26 mouse cellular contexts compared by ENCODE assay signal in genomic region chr13:3594311-3594710, GRCm38 (mm10). TPM values are rescaled to one million over a fixed set of nuclear protein-coding genes. Genes with fewer than 3 reads are reported as not detected.
DNase-seq lines count a peak whose midpoint lies in the region; ATAC-seq lines count a peak whose summit lies in the region.
"Had no signal": no experiment of that assay in that cellular context is flagged by ENCODE, and none has a peak within 500 bp of the region (broad histone marks: within the 10 kb centered on the region; RNA-seq: fewer than 3 reads in every experiment).

No protein-coding gene starts in this region.

- WGBS in kidney, embryonic 14.5 days: 89% methylated on average over 1 of the region's 1 CpGs

- H3K9me3 ChIP-seq in kidney, embryonic 14.5 days (ENCODE audit: control insufficient read depth, low read length): no peaks in the 10 kb centered on the region
- H3K9me3 ChIP-seq: embryonic facial prominence, embryonic 12.5 days; embryonic facial prominence, embryonic 15.5 days; forebrain, embryonic 12.5 days; forebrain, embryonic 15.5 days; G1E; heart, embryonic 10.5 days; heart, embryonic 13.5 days had no signal

- H3K4me1 ChIP-seq in kidney, embryonic 14.5 days (ENCODE audit: control insufficient read depth, insufficient read depth, low read length): no peaks in the 10 kb centered on the region
- H3K4me1 ChIP-seq: embryonic facial prominence, embryonic 12.5 days; embryonic facial prominence, embryonic 15.5 days; forebrain, embryonic 12.5 days; forebrain, embryonic 15.5 days; heart, embryonic 10.5 days; heart, embryonic 13.5 days had no signal

- peaks cover 54% of the 10 kb centered on the region for H3K36me3 ChIP-seq in kidney, embryonic 14.5 days (ENCODE audit: control insufficient read depth, insufficient read depth, low read length)

- H3K27ac ChIP-seq in kidney, embryonic 14.5 days (ENCODE audit: low read depth, low read length): no peak overlapping the region
- H3K27ac ChIP-seq: embryonic facial prominence, embryonic 12.5 days; embryonic facial prominence, embryonic 15.5 days; forebrain, embryonic 12.5 days; forebrain, embryonic 15.5 days; heart, embryonic 10.5 days; heart, embryonic 13.5 days; hindbrain, embryonic 14.5 days had no signal

- no peak overlapping the region for H3K9ac ChIP-seq in kidney, embryonic 14.5 days (ENCODE audit: low read depth, low read length)
- H3K9ac ChIP-seq: embryonic facial prominence, embryonic 12.5 days; embryonic facial prominence, embryonic 15.5 days; forebrain, embryonic 12.5 days; forebrain, embryonic 15.5 days; heart, embryonic 13.5 days; hindbrain, embryonic 14.5 days had no signal

- H3K4me2 ChIP-seq in kidney, embryonic 14.5 days (replicated peaks; ENCODE audit: low read depth, low read length): no peak overlapping the region
- H3K4me2 ChIP-seq: embryonic facial prominence, embryonic 12.5 days; embryonic facial prominence, embryonic 15.5 days; forebrain, embryonic 12.5 days; forebrain, embryonic 15.5 days; heart, embryonic 13.5 days; hindbrain, embryonic 14.5 days had no signal

- no peak for ATAC-seq in kidney, embryonic 14.5 days (ENCODE audit: low FRiP score, low TSS enrichment)
- ATAC-seq: forebrain, embryonic 15.5 days; Patski had no signal

- peak; percentile 23 for DNase-seq in kidney, adult 11 months
- DNase-seq in kidney, adult 8-10 months: peak; percentile 60 to 72
- DNase-seq in kidney, postnatal 14 days: peak; percentile 67
- peak; percentile 10 to 29 for DNase-seq in kidney, postnatal 4 days
- no peak for DNase-seq in lung, adult 18-20 months
- no peak for DNase-seq in neural tube, embryonic 10.5 days (ENCODE audit: extremely low spot score, low spot score)
- DNase-seq: adrenal gland, postnatal 10 days; adrenal gland, postnatal 36 days; cerebellum, adult 2 months; cerebellum, adult 9-11 months; cerebellum, postnatal 25 days; gastrocnemius, postnatal 25 days; heart, adult 18-20 months; heart, postnatal 14 days; heart, postnatal 4 days had no signal

- H3K27me3 ChIP-seq in kidney, embryonic 14.5 days (ENCODE audit: control insufficient read depth, insufficient read depth, low read length): no peaks in the 10 kb centered on the region
- H3K27me3 ChIP-seq: CH12.LX; embryonic facial prominence, embryonic 12.5 days; embryonic facial prominence, embryonic 15.5 days; forebrain, embryonic 12.5 days; forebrain, embryonic 15.5 days; heart, embryonic 13.5 days; Patski had no signal

- no peak overlapping the region for H3K4me3 ChIP-seq in kidney, embryonic 14.5 days (ENCODE audit: low read length)
- H3K4me3 ChIP-seq: embryonic facial prominence, embryonic 12.5 days; embryonic facial prominence, embryonic 15.5 days; forebrain, embryonic 12.5 days; forebrain, embryonic 15.5 days; heart, embryonic 10.5 days; heart, embryonic 13.5 days had no signal

RNA-seq across cellular contexts. Expression of gene Fam208b, which starts 16.6 kb away (rescaled TPM):
- 24.7 and 25.8 TPM in 2 replicates for polyA plus RNA-seq in kidney, embryonic 14.5 days (2014; fragmentation: Nextera tagmentation; extraction: Ambion mirVana)

RNA-seq across cellular contexts. Expression of gene Asb13, which starts 39.5 kb away (rescaled TPM):
- 10.5 and 15.7 TPM in 2 replicates for polyA plus RNA-seq in kidney, embryonic 14.5 days (2014; fragmentation: Nextera tagmentation; extraction: Ambion mirVana)
- polyA plus RNA-seq: G1E had no signal

RNA-seq across cellular contexts. Expression of gene Gdi2, which starts 56.4 kb away (rescaled TPM):
- 412 and 465 TPM in 2 replicates for polyA plus RNA-seq in kidney, embryonic 14.5 days (2014; fragmentation: Nextera tagmentation; extraction: Ambion mirVana)

Comparison
In these comparisons a context has a peak if more than half of its experiments do, and no peak if none do; other contexts are left out.
1. DNase-seq: peak in kidney, adult 11 months (single experiment), kidney, adult 8-10 months (2 of 2), kidney, postnatal 14 days (single experiment) and kidney, postnatal 4 days (2 of 2); none in lung, adult 18-20 months (0 of 2) and neural tube, embryonic 10.5 days (single experiment).